Mouse (Mus musculus) monocyte, adult 59 days (primary cell): Measurements from ENCODE around the gene Ear6. TPM values are rescaled to one million over a fixed set of nuclear protein-coding genes. Genes with fewer than 3 reads are reported as not detected.

ENCODE experiments used
- total RNA-seq, 2 experiments: library from RNA; stranded (reverse); gene quantifications; one replicate each; pipeline ENCODE4 v1.2.4; 2023

Ear6 gene
- total RNA-seq, result under 1 TPM in 1 of 2 experiments, not detected in 1; 0.79 TPM

GRCm38 (mm10) chr14:51853399-51853798 lies at the start of gene Ear6:
TSS of gene Ear6 (plus strand) at chr14:51853699.

GRCm38 (mm10) chr14:51884598-51885331 lies 31.3 kb downstream of the Ear6 start, which contains the start of gene Mettl17:
TSS of gene Mettl17 (plus strand) at chr14:51884842.

GRCm38 (mm10) chr14:51892191-51892939 lies 38.9 kb downstream of the Ear6 start, which contains the start of gene Slc39a2:
TSS of gene Slc39a2 (plus strand) at chr14:51892889.

Other genes with a start within 250 kb of the Ear6 start
- not detected for gene Gm17078, start 242.4 kb upstream of the Ear6 start, total RNA-seq
- not detected for gene Gm4181, start 218.0 kb upstream of the Ear6 start, total RNA-seq
- not detected for gene Gm17079, start 158.2 kb upstream of the Ear6 start, total RNA-seq
- gene Gm5800, start 136.5 kb upstream of the Ear6 start, total RNA-seq, result not detected
- not detected for gene Ang4, start 80.1 kb upstream of the Ear6 start, total RNA-seq
- gene AY358078, start 53.7 kb upstream of the Ear6 start, total RNA-seq, result not detected
- gene Mettl17, start 31.1 kb downstream of the Ear6 start, total RNA-seq, result 10 to 100 TPM; 33.4 to 42.7 TPM
- under 1 TPM; 0.18 to 0.49 TPM for gene Slc39a2, start 39.2 kb downstream of the Ear6 start, total RNA-seq
- gene Ndrg2, start 60.5 kb downstream of the Ear6 start, total RNA-seq, result 1 to 10 TPM; 1.8 TPM
- gene Tppp2, start 64.7 kb downstream of the Ear6 start, total RNA-seq, result not detected
- not detected for gene Rnase13, start 69.1 kb downstream of the Ear6 start, total RNA-seq
- 1 to 10 TPM; 3.7 to 4.6 TPM for gene Arhgef40, start 131.0 kb downstream of the Ear6 start, total RNA-seq
- not detected for gene Tmem253, start 162.0 kb downstream of the Ear6 start, total RNA-seq
- 10 to 100 TPM; 20.4 to 20.7 TPM for gene Zfp219, start 167.0 kb downstream of the Ear6 start, total RNA-seq
- not detected for gene Olfr221, start 188.8 kb downstream of the Ear6 start, total RNA-seq